Mouse (Mus musculus): ENCODE results near the gene U2af1l4. TPM values are rescaled to one million over a fixed set of nuclear protein-coding genes. Genes with fewer than 3 reads are reported as not detected.

Gene U2af1l4
- polyA plus RNA-seq, 1 experiment, result 85.2 TPM

GRCm38 (mm10) chr7:30563906-30564280 lies 792 bp downstream of the U2af1l4 start:
- TF ChIP-seq GATA1 (IDR thresholded peaks at IDR 0.05; ENCODE audit: low read length), result no peak

GRCm38 (mm10) chr7:30564970-30565571 lies 2.0 kb downstream of the U2af1l4 start, which contains the start of gene Igflr1:
Gene Igflr1, plus strand, starts transcription at chr7:30565427.
- TF ChIP-seq GATA1 (IDR thresholded peaks at IDR 0.05; ENCODE audit: low read length), result no peak

GRCm38 (mm10) chr7:30566033-30566432 lies 2.9 kb downstream of the U2af1l4 start:
- no peak for TF ChIP-seq GATA1 (IDR thresholded peaks at IDR 0.05; ENCODE audit: low read length)

- TF ChIP-seq GATA1 (IDR thresholded peaks at IDR 0.05; ENCODE audit: low read length), result no peak
Observed at GRCm38 (mm10) chr7:30567555-30567954, 4.5 kb downstream of the U2af1l4 start.

- TF ChIP-seq GATA1 (IDR thresholded peaks at IDR 0.05; ENCODE audit: low read length), result no peak
Observed at GRCm38 (mm10) chr7:30572389-30572788, 9.3 kb downstream of the U2af1l4 start.

GRCm38 (mm10) chr7:30572969-30573368 lies 9.9 kb downstream of the U2af1l4 start:
- no peak for TF ChIP-seq GATA1 (IDR thresholded peaks at IDR 0.05; ENCODE audit: low read length)

GRCm38 (mm10) chr7:30579950-30580349 lies 16.8 kb downstream of the U2af1l4 start:
- TF ChIP-seq GATA1 (IDR thresholded peaks at IDR 0.05; ENCODE audit: low read length), result no peak

GRCm38 (mm10) chr7:30581547-30581946 lies 18.4 kb downstream of the U2af1l4 start:
- TF ChIP-seq GATA1 (IDR thresholded peaks at IDR 0.05; ENCODE audit: low read length), result no peak

GRCm38 (mm10) chr7:30584339-30584738 lies 21.2 kb downstream of the U2af1l4 start:
- no peak for TF ChIP-seq GATA1 (IDR thresholded peaks at IDR 0.05; ENCODE audit: low read length)

GRCm38 (mm10) chr7:30585170-30585569 lies 22.1 kb downstream of the U2af1l4 start:
- TF ChIP-seq GATA1 (IDR thresholded peaks at IDR 0.05; ENCODE audit: low read length), result no peak

GRCm38 (mm10) chr7:30586455-30587020 lies 23.4 kb downstream of the U2af1l4 start:
- TF ChIP-seq GATA1 (IDR thresholded peaks at IDR 0.05; ENCODE audit: low read length), result no peak

GRCm38 (mm10) chr7:30587842-30588667 lies 25.0 kb downstream of the U2af1l4 start:
- TF ChIP-seq GATA1 (IDR thresholded peaks at IDR 0.05; ENCODE audit: low read length), result no peak

- TF ChIP-seq GATA1 (IDR thresholded peaks at IDR 0.05; ENCODE audit: low read length), result no peak
Observed at GRCm38 (mm10) chr7:30588676-30589434, 25.8 kb downstream of the U2af1l4 start, which contains the start of gene Kmt2b. Gene Kmt2b, minus strand, starts transcription at chr7:30588726.

GRCm38 (mm10) chr7:30589435-30590301 lies 26.6 kb downstream of the U2af1l4 start:
- TF ChIP-seq GATA1 (IDR thresholded peaks at IDR 0.05; ENCODE audit: low read length), result no peak

Data from G1E-ER4 (cell line).